Mouse (Mus musculus): ENCODE data around the gene Cnpy3.
A peak's percentile ranks its signal among the peaks of the same experiment; 100 is the strongest.

Gene Cnpy3

GRCm38 (mm10) chr17:46763544-46763943 is 11.5 kb upstream of the Cnpy3 start, which contains the start of gene Ptcra:
Ptcra (minus strand) TSS chr17:46763712.
- no peak for DNase-seq

- no peak for DNase-seq
Measured at GRCm38 (mm10) chr17:46758753-46759152, 6.7 kb upstream of the Cnpy3 start.

- peak in 1 of 2 experiments; percentile 41 for DNase-seq
Measured at GRCm38 (mm10) chr17:46751056-46751793, 789 bp downstream of the Cnpy3 start.

- DNase-seq, result no peak
Measured at GRCm38 (mm10) chr17:46750580-46750979, 1.4 kb downstream of the Cnpy3 start.

- DNase-seq, result no peak
Measured at GRCm38 (mm10) chr17:46749282-46749681, 2.7 kb downstream of the Cnpy3 start.

- no peak for DNase-seq
Measured at GRCm38 (mm10) chr17:46747806-46748205, 4.2 kb downstream of the Cnpy3 start.

GRCm38 (mm10) chr17:46747234-46747633 is 4.8 kb downstream of the Cnpy3 start:
- DNase-seq, result no peak

GRCm38 (mm10) chr17:46745506-46745905 is 6.5 kb downstream of the Cnpy3 start:
- no peak for DNase-seq

GRCm38 (mm10) chr17:46742986-46743385 is 9.0 kb downstream of the Cnpy3 start:
- no peak for DNase-seq

- DNase-seq, result no peak
Measured at GRCm38 (mm10) chr17:46741305-46741704, 10.7 kb downstream of the Cnpy3 start.

- DNase-seq, result no peak
Measured at GRCm38 (mm10) chr17:46736160-46736559, 15.9 kb downstream of the Cnpy3 start.

GRCm38 (mm10) chr17:46735287-46735686 is 16.7 kb downstream of the Cnpy3 start:
- no peak for DNase-seq

GRCm38 (mm10) chr17:46734055-46734454 is 18.0 kb downstream of the Cnpy3 start:
- no peak for DNase-seq

GRCm38 (mm10) chr17:46728904-46729318 is 23.1 kb downstream of the Cnpy3 start, which contains the start of gene Gnmt:
Gnmt (minus strand) TSS chr17:46729168.
- peak; percentile 90 to 92 for DNase-seq

GRCm38 (mm10) chr17:46728496-46728895 is 23.5 kb downstream of the Cnpy3 start:
- no peak for DNase-seq

- DNase-seq, result peak in 1 of 2 experiments; percentile 67
Measured at GRCm38 (mm10) chr17:46728021-46728420, 24.0 kb downstream of the Cnpy3 start.

GRCm38 (mm10) chr17:46727271-46727670 is 24.7 kb downstream of the Cnpy3 start:
- DNase-seq, result no peak

- DNase-seq, result no peak
Measured at GRCm38 (mm10) chr17:46725731-46726645, 26.0 kb downstream of the Cnpy3 start.

GRCm38 (mm10) chr17:46725273-46725672 is 26.7 kb downstream of the Cnpy3 start:
- no peak for DNase-seq

GRCm38 (mm10) chr17:46724477-46725084 is 27.4 kb downstream of the Cnpy3 start:
- no peak for DNase-seq

- no peak for DNase-seq
Measured at GRCm38 (mm10) chr17:46721077-46721476, 30.9 kb downstream of the Cnpy3 start.

- DNase-seq, result no peak
Measured at GRCm38 (mm10) chr17:46714756-46715481, 37.1 kb downstream of the Cnpy3 start.

GRCm38 (mm10) chr17:46713849-46714248 is 38.2 kb downstream of the Cnpy3 start:
- no peak for DNase-seq
